Mouse (Mus musculus): ENCODE measurements around the gene Ltb4r2. TPM values are rescaled to one million over a fixed set of nuclear protein-coding genes. Genes with fewer than 3 reads are reported as not detected.

Gene Ltb4r2
- polyA plus RNA-seq, 1 experiment from 2014 or later = 0.66 TPM

- Histone ChIP-seq H3K27me3 (replicated peaks; ENCODE audit: control insufficient read depth, insufficient read depth, low read length) (no peaks in the 10 kb centered on the region), H3K9ac (ENCODE audit: low read depth, low read length) (peak overlapping the region; percentile 78), H3K4me3 (ENCODE audit: low read length) (peak overlapping the region; percentile 73), H3K4me1 (ENCODE audit: control insufficient read depth, insufficient read depth, low read depth, low read length) (peaks cover 8% of the 10 kb centered on the region), H3K36me3 (ENCODE audit: control insufficient read depth, insufficient read depth, low read length) (peaks cover 9% of the 10 kb centered on the region), H3K4me2 (ENCODE audit: low read length) (peak overlapping the region; percentile 55), H3K27ac (ENCODE audit: low read depth, low read length) (no peak overlapping the region), H3K9me3 (ENCODE audit: control insufficient read depth, low read length) (no peaks in the 10 kb centered on the region)
- no peak for ATAC-seq
- WGBS = 77% methylated on average over 6 of the region's 6 CpGs
Observed at GRCm38 (mm10) chr14:55721076-55721475, 40.2 kb upstream of the Ltb4r2 start.

GRCm38 (mm10) chr14:55721700-55722437 is 39.4 kb upstream of the Ltb4r2 start, which contains the start of gene Rabggta:
Gene Rabggta (minus strand): TSS chr14:55722263.
- H3K9me3 ChIP-seq (ENCODE audit: control insufficient read depth, low read length) = no peaks in the 10 kb centered on the region
- WGBS = under 1% methylated on average over 50 of the region's 50 CpGs
- H3K4me3 ChIP-seq (ENCODE audit: low read length) = peak within 1 kb of the TSS; percentile 73
- peak within 1 kb of the TSS; percentile 55 for H3K4me2 ChIP-seq (ENCODE audit: low read length)
- no peaks in the 10 kb centered on the region for H3K27me3 ChIP-seq (replicated peaks; ENCODE audit: control insufficient read depth, insufficient read depth, low read length)
- ATAC-seq = peak; percentile 98
- peak within 1 kb of the TSS; percentile 78 for H3K9ac ChIP-seq (ENCODE audit: low read depth, low read length)
- H3K27ac ChIP-seq (ENCODE audit: low read depth, low read length) = peak within 1 kb of the TSS; percentile 84
- peaks cover 8% of the 10 kb centered on the region for H3K4me1 ChIP-seq (ENCODE audit: control insufficient read depth, insufficient read depth, low read depth, low read length)
- peaks cover 9% of the 10 kb centered on the region for H3K36me3 ChIP-seq (ENCODE audit: control insufficient read depth, insufficient read depth, low read length)

GRCm38 (mm10) chr14:55722438-55722945 is 38.7 kb upstream of the Ltb4r2 start:
- peaks cover 4% of the 10 kb centered on the region for H3K36me3 ChIP-seq (ENCODE audit: control insufficient read depth, insufficient read depth, low read length)
- no peaks in the 10 kb centered on the region for H3K9me3 ChIP-seq (ENCODE audit: control insufficient read depth, low read length)
- WGBS = 45% methylated on average over 8 of the region's 8 CpGs
- H3K27ac ChIP-seq (ENCODE audit: low read depth, low read length) = no peak overlapping the region
- H3K4me3 ChIP-seq (ENCODE audit: low read length) = peak overlapping the region; percentile 73
- peak overlapping the region; percentile 78 for H3K9ac ChIP-seq (ENCODE audit: low read depth, low read length)
- H3K4me1 ChIP-seq (ENCODE audit: control insufficient read depth, insufficient read depth, low read depth, low read length) = peaks cover 8% of the 10 kb centered on the region
- H3K4me2 ChIP-seq (ENCODE audit: low read length) = peak overlapping the region; percentile 55
- no peaks in the 10 kb centered on the region for H3K27me3 ChIP-seq (replicated peaks; ENCODE audit: control insufficient read depth, insufficient read depth, low read length)
- ATAC-seq = peak; percentile 7

- Histone ChIP-seq H3K4me2 (ENCODE audit: low read length) (no peak overlapping the region), H3K27ac (ENCODE audit: low read depth, low read length) (no peak overlapping the region), H3K9me3 (ENCODE audit: control insufficient read depth, low read length) (no peaks in the 10 kb centered on the region), H3K4me1 (ENCODE audit: control insufficient read depth, insufficient read depth, low read depth, low read length) (peaks cover 8% of the 10 kb centered on the region), H3K36me3 (ENCODE audit: control insufficient read depth, insufficient read depth, low read length) (peaks cover 2% of the 10 kb centered on the region; the same call in 1 of the 2 replicates), H3K27me3 (replicated peaks; ENCODE audit: control insufficient read depth, insufficient read depth, low read length) (no peaks in the 10 kb centered on the region), H3K4me3 (ENCODE audit: low read length) (no peak overlapping the region), H3K9ac (ENCODE audit: low read depth, low read length) (no peak overlapping the region)
- ATAC-seq = no peak
- WGBS = 93% methylated on average over 7 of the region's 7 CpGs
Observed at GRCm38 (mm10) chr14:55723433-55723832, 37.8 kb upstream of the Ltb4r2 start.

- no peak for ATAC-seq
- no peaks in the 10 kb centered on the region for H3K27me3 ChIP-seq (replicated peaks; ENCODE audit: control insufficient read depth, insufficient read depth, low read length)
- WGBS = 67% methylated on average over 8 of the region's 8 CpGs
- no peak overlapping the region for H3K4me2 ChIP-seq (ENCODE audit: low read length)
- H3K4me1 ChIP-seq (ENCODE audit: control insufficient read depth, insufficient read depth, low read depth, low read length) = peaks cover 8% of the 10 kb centered on the region
- H3K4me3 ChIP-seq (ENCODE audit: low read length) = no peak overlapping the region
- no peak overlapping the region for H3K27ac ChIP-seq (ENCODE audit: low read depth, low read length)
- no peaks in the 10 kb centered on the region for H3K9me3 ChIP-seq (ENCODE audit: control insufficient read depth, low read length)
- no peak overlapping the region for H3K9ac ChIP-seq (ENCODE audit: low read depth, low read length)
- H3K36me3 ChIP-seq (ENCODE audit: control insufficient read depth, insufficient read depth, low read length) = no peaks in the 10 kb centered on the region
Observed at GRCm38 (mm10) chr14:55724411-55724871, 36.8 kb upstream of the Ltb4r2 start.

GRCm38 (mm10) chr14:55726261-55726660 is 35.0 kb upstream of the Ltb4r2 start:
- ATAC-seq = no peak
- Histone ChIP-seq H3K9me3 (ENCODE audit: control insufficient read depth, low read length) (no peaks in the 10 kb centered on the region), H3K27ac (ENCODE audit: low read depth, low read length) (no peak overlapping the region), H3K4me3 (ENCODE audit: low read length) (no peak overlapping the region), H3K27me3 (replicated peaks; ENCODE audit: control insufficient read depth, insufficient read depth, low read length) (no peaks in the 10 kb centered on the region), H3K4me1 (ENCODE audit: control insufficient read depth, insufficient read depth, low read depth, low read length) (peaks cover 8% of the 10 kb centered on the region), H3K9ac (ENCODE audit: low read depth, low read length) (no peak overlapping the region), H3K36me3 (ENCODE audit: control insufficient read depth, insufficient read depth, low read length) (no peaks in the 10 kb centered on the region), H3K4me2 (ENCODE audit: low read length) (no peak overlapping the region)

GRCm38 (mm10) chr14:55727889-55728685 is 33.1 kb upstream of the Ltb4r2 start:
- no peak for ATAC-seq
- H3K36me3 ChIP-seq (ENCODE audit: control insufficient read depth, insufficient read depth, low read length) = no peaks in the 10 kb centered on the region
- H3K4me2 ChIP-seq (ENCODE audit: low read length) = no peak overlapping the region
- H3K4me3 ChIP-seq (ENCODE audit: low read length) = no peak overlapping the region
- H3K4me1 ChIP-seq (ENCODE audit: control insufficient read depth, insufficient read depth, low read depth, low read length) = peaks cover 3% of the 10 kb centered on the region
- H3K27me3 ChIP-seq (replicated peaks; ENCODE audit: control insufficient read depth, insufficient read depth, low read length) = no peaks in the 10 kb centered on the region
- no peak overlapping the region for H3K27ac ChIP-seq (ENCODE audit: low read depth, low read length)
- no peak overlapping the region for H3K9ac ChIP-seq (ENCODE audit: low read depth, low read length)
- H3K9me3 ChIP-seq (ENCODE audit: control insufficient read depth, low read length) = no peaks in the 10 kb centered on the region
- WGBS = 69% methylated on average over 8 of the region's 8 CpGs

GRCm38 (mm10) chr14:55730116-55730515 is 31.1 kb upstream of the Ltb4r2 start:
- Histone ChIP-seq H3K4me1 (ENCODE audit: control insufficient read depth, insufficient read depth, low read depth, low read length) (peaks cover 3% of the 10 kb centered on the region), H3K4me2 (ENCODE audit: low read length) (no peak overlapping the region), H3K9me3 (ENCODE audit: control insufficient read depth, low read length) (no peaks in the 10 kb centered on the region), H3K9ac (ENCODE audit: low read depth, low read length) (no peak overlapping the region), H3K27ac (ENCODE audit: low read depth, low read length) (peak overlapping the region; percentile 71), H3K27me3 (replicated peaks; ENCODE audit: control insufficient read depth, insufficient read depth, low read length) (no peaks in the 10 kb centered on the region), H3K36me3 (ENCODE audit: control insufficient read depth, insufficient read depth, low read length) (no peaks in the 10 kb centered on the region), H3K4me3 (ENCODE audit: low read length) (no peak overlapping the region)
- peak; percentile 55; the same call in 1 of the 2 replicates for ATAC-seq
- WGBS = 59% methylated on average over 7 of the region's 7 CpGs

GRCm38 (mm10) chr14:55730531-55731032 is 30.6 kb upstream of the Ltb4r2 start:
- 65% methylated on average over 7 of the region's 7 CpGs for WGBS
- Histone ChIP-seq H3K36me3 (ENCODE audit: control insufficient read depth, insufficient read depth, low read length) (no peaks in the 10 kb centered on the region), H3K27ac (ENCODE audit: low read depth, low read length) (peak overlapping the region; percentile 71), H3K4me1 (ENCODE audit: control insufficient read depth, insufficient read depth, low read depth, low read length) (peaks cover 3% of the 10 kb centered on the region), H3K9me3 (ENCODE audit: control insufficient read depth, low read length) (no peaks in the 10 kb centered on the region), H3K9ac (ENCODE audit: low read depth, low read length) (no peak overlapping the region), H3K4me2 (ENCODE audit: low read length) (no peak overlapping the region; the same call in 1 of the 2 replicates), H3K27me3 (replicated peaks; ENCODE audit: control insufficient read depth, insufficient read depth, low read length) (no peaks in the 10 kb centered on the region), H3K4me3 (ENCODE audit: low read length) (no peak overlapping the region)
- peak; percentile 92 for ATAC-seq
